Mouse (Mus musculus) liver, embryonic 14 days (tissue): ENCODE measurements around the gene Zscan29. TPM values are rescaled to one million over a fixed set of nuclear protein-coding genes. Genes with fewer than 3 reads are reported as not detected.

ENCODE experiments used
- polyA plus RNA-seq: library from polyadenylated mRNA; depleted of rRNA; stranded (reverse); fragments of >200 nt; gene quantifications from 2 replicates; pipeline ENCODE4 v1.2.3, GENCODE M21; 2012; rRNA removed

Zscan29 gene
- 2.1 and 2.5 TPM in 2 replicates for polyA plus RNA-seq

DNA sequence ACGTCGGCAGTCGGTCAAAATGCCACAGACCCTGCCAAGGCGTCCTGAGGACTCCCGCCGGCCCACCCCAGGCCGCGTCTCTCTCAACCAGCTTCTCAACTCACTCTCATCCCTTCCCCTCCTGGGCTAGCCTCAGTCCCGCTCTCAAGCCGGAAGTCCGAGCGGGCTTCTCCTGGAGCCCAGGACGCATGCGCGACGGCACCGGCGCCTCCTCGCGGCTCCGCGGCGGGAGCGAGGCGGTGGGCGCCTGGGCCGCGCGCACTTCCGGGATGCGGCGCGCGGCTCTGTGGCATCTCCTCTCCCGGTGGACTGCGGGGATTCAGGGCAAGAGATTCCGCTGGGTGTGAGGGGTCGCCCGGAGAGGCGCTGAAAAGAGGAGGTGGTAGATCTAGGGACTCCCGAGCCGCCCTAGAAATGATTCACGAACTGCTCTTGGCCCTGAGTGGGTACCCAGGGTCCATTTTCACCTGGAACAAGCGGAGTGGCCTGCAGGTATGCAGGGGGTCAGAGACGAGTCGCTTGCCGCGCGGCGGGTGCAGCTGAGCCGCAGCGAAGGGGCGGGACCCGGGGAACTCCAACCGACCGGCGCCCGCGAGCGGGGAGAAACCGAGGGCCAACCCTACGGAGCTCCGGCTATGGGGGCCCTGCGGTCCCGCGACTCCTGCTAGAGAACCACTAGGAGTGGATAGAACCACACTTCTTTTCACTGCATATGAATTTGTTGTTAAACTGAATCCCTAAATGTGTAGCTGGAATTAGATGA lies at the start of gene Zscan29:
TSS of gene Zscan29 (minus strand) at position 146 of the 763 bp plus-strand sequence.

DNA sequence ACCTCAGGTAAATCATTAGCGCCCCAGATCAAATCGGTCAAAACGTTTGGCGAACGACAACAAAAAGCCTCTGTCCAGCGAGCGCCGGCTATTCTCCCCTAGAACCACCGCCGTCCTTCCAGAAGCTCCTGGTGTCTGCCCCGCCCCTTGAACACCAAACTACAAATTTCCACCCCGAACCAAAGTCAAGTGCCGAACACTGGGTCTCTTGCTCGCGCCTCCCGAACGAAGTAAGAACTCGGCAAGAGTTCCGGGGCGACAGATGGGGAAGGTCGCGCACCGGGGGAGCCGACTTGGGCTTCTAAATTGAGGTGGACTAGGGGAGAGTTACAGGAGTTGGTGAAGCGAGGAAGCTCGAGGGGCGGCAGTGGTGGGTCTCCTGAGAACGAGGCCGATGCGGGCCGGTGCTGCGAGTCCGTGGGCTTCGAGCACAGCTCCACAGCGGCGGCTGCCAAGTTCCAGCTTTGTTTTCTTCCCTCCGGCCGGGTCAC lies 399 bp downstream of the Zscan29 start, which contains the start of gene Tubgcp4:
TSS of gene Tubgcp4 (plus strand) at position 174 of the 491 bp plus-strand sequence.

DNA sequence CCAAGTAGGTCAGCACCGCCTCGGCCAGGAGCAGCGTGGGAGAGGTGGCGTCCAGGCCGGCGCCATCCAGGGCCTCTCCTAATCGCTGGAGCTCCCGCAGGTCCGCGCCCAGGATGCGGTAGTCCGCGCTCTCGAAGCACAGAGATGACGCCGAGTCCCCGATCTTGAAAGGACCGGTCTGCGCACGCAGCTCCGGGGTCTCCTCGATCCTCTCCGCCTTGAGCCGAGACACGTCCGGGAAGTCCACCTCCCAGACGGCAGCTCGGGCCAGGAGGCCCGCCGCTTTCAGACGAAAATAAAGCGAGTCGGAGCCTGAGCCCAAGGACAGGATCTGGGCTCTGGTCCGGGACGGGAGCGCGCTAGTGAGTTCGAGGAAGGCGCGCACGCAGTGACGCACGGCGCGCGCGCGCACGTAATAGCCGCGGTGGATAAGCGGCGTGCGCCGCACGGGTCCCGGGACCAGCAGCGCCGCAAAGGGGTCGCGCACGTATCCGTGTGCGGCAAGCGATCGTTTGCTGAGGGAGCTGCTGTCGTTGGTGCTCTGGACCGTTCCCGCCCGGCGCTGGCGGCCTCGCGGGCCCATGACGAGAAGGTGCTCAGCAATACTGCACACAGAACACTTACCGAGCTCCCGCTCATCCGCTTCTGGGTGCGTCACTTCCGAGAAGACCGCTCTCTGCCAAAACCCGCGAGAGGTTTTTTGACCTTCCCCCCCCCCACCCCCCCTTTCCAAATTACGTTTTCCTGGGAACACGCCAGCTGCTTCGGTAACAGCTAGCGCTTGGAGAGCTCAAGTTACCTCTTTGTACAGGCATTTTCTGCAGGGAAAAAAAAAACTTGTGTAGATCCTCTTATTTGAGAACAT lies 30.7 kb downstream of the Zscan29 start, which contains the start of the genes Adal and Lcmt2:
TSS of gene Adal (plus strand) at position 411 of the 865 bp plus-strand sequence.
TSS of gene Lcmt2 (minus strand) at position 636 of the 865 bp plus-strand sequence.

DNA sequence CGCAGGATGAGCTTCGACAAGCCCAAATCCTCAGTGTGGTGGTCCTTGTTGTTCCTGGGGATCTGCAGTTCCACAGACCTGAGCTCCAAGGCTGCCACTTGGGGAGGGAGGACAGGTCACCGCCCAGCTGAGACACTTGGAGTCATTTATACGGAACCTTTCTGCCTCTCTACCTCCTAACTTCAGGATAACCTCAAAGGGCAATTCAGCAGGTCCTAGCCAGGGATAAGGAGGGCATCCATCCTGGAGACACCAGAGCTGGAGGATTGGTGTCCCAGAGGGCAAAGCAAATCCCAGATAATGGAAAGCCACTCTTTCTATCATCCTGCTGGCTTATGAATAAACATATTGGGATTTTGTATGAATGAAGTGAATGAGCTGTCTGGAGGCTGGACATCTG lies 61.2 kb downstream of the Zscan29 start, which contains the start of gene Tgm7:
TSS of gene Tgm7 (minus strand) at position 101 of the 400 bp plus-strand sequence.

Other genes with a start within 250 kb of the Zscan29 start
- gene Ubr1, start 200.4 kb downstream of the Zscan29 start, polyA plus RNA-seq = 5.1 and 6.4 TPM in 2 replicates
- 2.1 TPM in 2 replicates for gene Tmem62, start 194.1 kb downstream of the Zscan29 start, polyA plus RNA-seq
- gene Ccndbp1, start 162.7 kb downstream of the Zscan29 start, polyA plus RNA-seq = 35.2 and 40.9 TPM in 2 replicates
- 141 and 176 TPM in 2 replicates for gene Epb42, start 134.1 kb downstream of the Zscan29 start, polyA plus RNA-seq
- gene Tgm5, start 85.3 kb downstream of the Zscan29 start, polyA plus RNA-seq = 0.01 TPM in 1 of 2 replicates, not detected in the other
- gene Tgm7, start 61.3 kb downstream of the Zscan29 start, polyA plus RNA-seq = 0.01 and 0.03 TPM in 2 replicates
- gene Adal, start 30.7 kb downstream of the Zscan29 start, polyA plus RNA-seq = 5.0 and 5.8 TPM in 2 replicates
- gene Lcmt2, start 30.5 kb downstream of the Zscan29 start, polyA plus RNA-seq = 3.3 and 4.1 TPM in 2 replicates
- gene Tubgcp4, start 471 bp downstream of the Zscan29 start, polyA plus RNA-seq = 14.7 and 16.5 TPM in 2 replicates
- gene Trp53bp1, start 100.3 kb upstream of the Zscan29 start, polyA plus RNA-seq = 18.5 and 20.7 TPM in 2 replicates
- gene Map1a, start 118.5 kb upstream of the Zscan29 start, polyA plus RNA-seq = 0.07 and 0.08 TPM in 2 replicates
- gene Ppip5k1, start 184.3 kb upstream of the Zscan29 start, polyA plus RNA-seq = 4.3 and 4.7 TPM in 2 replicates
- 0.03 TPM in 1 of 2 replicates, not detected in the other for gene Ckmt1, start 186.6 kb upstream of the Zscan29 start, polyA plus RNA-seq
- not detected in 2 replicates for gene Strc, start 216.0 kb upstream of the Zscan29 start, polyA plus RNA-seq
- gene Pdia3, start 242.7 kb upstream of the Zscan29 start, polyA plus RNA-seq = 106 and 117 TPM in 2 replicates
- 0.58 and 0.63 TPM in 2 replicates for gene Catsper2, start 242.7 kb upstream of the Zscan29 start, polyA plus RNA-seq